Mouse (Mus musculus) liver, embryonic 13.5 days (tissue): ENCODE data around the gene Mgmt. TPM values are rescaled to one million over a fixed set of nuclear protein-coding genes. Genes with fewer than 3 reads are reported as not detected.

ENCODE experiments used
- ATAC-seq: fragments of 200-750 bp; cut with Nextera tagmentation; 2 replicates; pipeline ENCODE4 v1.8.0; 2017; ENCODE audit warnings: low read depth, mild to moderate bottlenecking, moderate number of reproducible peaks, moderate library complexity
- DNase-seq: peaks from one replicate; pipeline ENCODE4 v3.0.0; 2022
- H3K27ac ChIP-seq: fragments of 300-500 bp; sonication (generic); 2 replicates; pipeline ENCODE4 v1.5.1; 2015; ENCODE audit warnings: moderate library complexity, mild to moderate bottlenecking, inconsistent platforms
- H3K27me3 ChIP-seq: fragments of 300-500 bp; sonication (generic); 2 replicates; pipeline ENCODE4 v1.6.1; 2015; ENCODE audit warnings: mild to moderate bottlenecking, inconsistent platforms
- H3K36me3 ChIP-seq: fragments of 300-500 bp; sonication (generic); 2 replicates; pipeline ENCODE4 v1.6.1; 2015; ENCODE audit warnings: mild to moderate bottlenecking, inconsistent platforms
- H3K4me1 ChIP-seq: fragments of 300-500 bp; sonication (generic); replicated peaks from 2 replicates; pipeline ENCODE4 v1.6.1; 2015; ENCODE audit warnings: inconsistent platforms
- H3K4me2 ChIP-seq: fragments of 300-500 bp; sonication (generic); 2 replicates; pipeline ENCODE4 v1.6.1; 2015; ENCODE audit warnings: inconsistent platforms, mild to moderate bottlenecking, moderate library complexity
- H3K4me3 ChIP-seq: fragments of 300-500 bp; sonication (generic); replicated peaks from 2 replicates; pipeline ENCODE4 v1.5.1; 2015; ENCODE audit warnings: mild to moderate bottlenecking, inconsistent platforms
- H3K9ac ChIP-seq: fragments of 300-500 bp; sonication (generic); 2 replicates; pipeline ENCODE4 v1.6.1; 2015; ENCODE audit warnings: mild to moderate bottlenecking, inconsistent platforms
- H3K9me3 ChIP-seq: fragments of 300-500 bp; sonication (generic); replicated peaks from 2 replicates; pipeline ENCODE4 v1.6.1; 2016; ENCODE audit warnings: inconsistent platforms
- WGBS: fragments of 180-500 bp; shearing (Covaris S2); methylation state at CpG from one replicate; pipeline ENCODE4 v1.1.7; 2015; ENCODE audit not compliant: insufficient replicate concordance; 5-methylcytosine and 5-hydroxymethylcytosine counted together
- polyA plus RNA-seq: library from polyadenylated mRNA; unstranded; fragments of >200 nt; fragmentation: Nextera tagmentation; extraction: Ambion mirVana; gene quantifications from 2 replicates; pipeline ENCODE4 v1.2.1, GENCODE M21; 2015

Mgmt gene
- polyA plus RNA-seq, 1 experiment from 2014 or later: 3.4 TPM

DNA sequence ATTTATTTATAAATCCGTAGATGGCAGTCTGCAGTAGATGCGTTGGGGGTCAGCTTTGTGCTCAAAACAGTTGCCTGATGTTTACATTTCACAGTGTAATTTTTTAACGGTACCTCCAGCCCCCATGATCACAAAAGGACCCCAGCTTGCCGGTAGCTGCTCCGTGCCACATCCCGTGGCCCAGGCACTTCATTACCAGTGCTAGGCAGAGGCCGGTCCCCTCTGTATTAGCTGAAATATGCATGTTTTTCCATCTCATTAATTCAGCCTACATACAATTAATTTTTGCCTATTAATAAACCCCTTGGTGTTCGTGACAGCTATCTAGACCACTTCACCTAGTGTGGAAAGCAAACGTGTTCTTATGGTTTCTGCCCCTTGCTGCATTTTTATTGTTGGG is 169.8 kb downstream of the Mgmt start:
- DNase-seq (no peak), ATAC-seq (no peak)
- Histone ChIP-seq H3K4me1 (no peaks in the 10 kb centered on the region), H3K27ac (no peak overlapping the region), H3K4me3 (no peak overlapping the region), H3K36me3 (no peaks in the 10 kb centered on the region), H3K27me3 (no peaks in the 10 kb centered on the region), H3K9ac (no peak overlapping the region), H3K9me3 (no peaks in the 10 kb centered on the region; the same call in 1 of the 2 replicates), H3K4me2 (no peak overlapping the region)
- 72% methylated on average over 9 of the region's 9 CpGs for WGBS

DNA sequence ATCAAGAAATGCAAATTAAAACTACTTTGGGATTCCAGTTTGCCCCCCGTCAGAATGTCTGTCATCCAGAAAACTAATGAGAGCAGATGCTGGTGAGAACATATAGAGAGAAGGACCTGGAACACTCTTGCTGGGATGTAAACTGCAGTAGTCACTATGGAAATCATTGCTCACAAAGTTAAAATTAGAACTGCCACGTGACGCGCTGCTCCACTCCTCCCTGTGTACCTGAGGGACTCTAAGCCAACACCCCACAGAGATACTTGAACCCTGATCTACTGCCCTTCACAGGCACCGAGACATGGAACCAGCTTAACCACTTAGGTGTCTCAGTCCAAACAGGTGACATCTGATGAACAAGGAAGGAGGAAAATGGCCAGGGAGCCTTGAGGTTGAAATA is 171.0 kb downstream of the Mgmt start:
- ATAC-seq: no peak
- WGBS: 72% methylated on average over 5 of the region's 5 CpGs
- no peaks in the 10 kb centered on the region; the same call in 1 of the 2 replicates for H3K9me3 ChIP-seq
- no peaks in the 10 kb centered on the region for H3K27me3 ChIP-seq
- DNase-seq: no peak
- H3K9ac ChIP-seq: no peak overlapping the region
- no peaks in the 10 kb centered on the region for H3K36me3 ChIP-seq
- no peak overlapping the region for H3K4me3 ChIP-seq
- H3K4me1 ChIP-seq: no peaks in the 10 kb centered on the region
- no peak overlapping the region for H3K4me2 ChIP-seq
- H3K27ac ChIP-seq: no peak overlapping the region

DNA sequence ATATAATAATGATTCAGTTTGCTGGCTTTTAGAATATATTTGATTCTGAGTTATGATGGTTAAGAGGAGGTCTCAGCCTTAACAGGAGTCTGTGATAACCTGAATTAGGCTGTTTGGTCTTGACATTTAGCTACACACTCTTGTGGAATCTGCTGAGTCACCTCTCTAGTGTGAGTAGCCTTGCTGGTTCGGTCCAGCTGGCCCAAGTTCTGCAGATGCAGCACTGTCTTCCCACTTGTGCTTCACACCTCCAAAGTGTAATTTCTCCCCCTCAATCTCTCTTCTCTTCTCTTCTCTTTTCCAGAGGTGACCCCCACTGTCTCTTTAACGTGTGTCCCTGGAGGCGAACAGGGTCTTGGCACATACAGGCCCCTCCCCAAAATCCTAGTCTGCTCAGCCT is 171.8 kb downstream of the Mgmt start:
- Histone ChIP-seq H3K27ac (no peak overlapping the region), H3K36me3 (no peaks in the 10 kb centered on the region), H3K4me2 (no peak overlapping the region), H3K27me3 (no peaks in the 10 kb centered on the region), H3K4me3 (no peak overlapping the region), H3K9ac (no peak overlapping the region), H3K9me3 (no peaks in the 10 kb centered on the region; the same call in 1 of the 2 replicates), H3K4me1 (no peaks in the 10 kb centered on the region)
- no peak for DNase-seq
- 54% methylated on average over 3 of the region's 3 CpGs for WGBS
- no peak for ATAC-seq

DNA sequence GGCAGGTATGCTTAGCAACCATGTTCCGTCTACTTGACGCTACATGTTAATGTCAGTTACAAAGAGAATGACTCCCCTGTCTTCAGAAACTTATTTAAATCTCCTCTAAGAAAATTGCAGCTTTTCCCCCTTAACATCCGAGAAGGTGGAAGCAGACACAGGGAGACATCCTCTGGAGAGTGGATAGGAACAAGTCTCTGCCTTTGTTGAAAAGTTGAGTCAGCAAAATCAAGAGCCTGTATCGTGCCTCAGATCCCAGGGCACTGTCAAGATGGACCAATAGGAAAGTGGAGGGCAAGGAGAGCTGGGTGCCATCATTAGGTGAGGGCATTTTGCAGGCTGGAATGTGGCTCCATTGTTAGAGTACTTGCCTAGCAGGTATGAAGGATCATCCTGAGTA is 172.6 kb downstream of the Mgmt start:
- no peaks in the 10 kb centered on the region for H3K27me3 ChIP-seq
- ATAC-seq (no peak), DNase-seq (no peak)
- H3K4me1 ChIP-seq: no peaks in the 10 kb centered on the region
- no peak overlapping the region for H3K4me2 ChIP-seq
- no peak overlapping the region for H3K27ac ChIP-seq
- H3K9me3 ChIP-seq: no peaks in the 10 kb centered on the region; the same call in 1 of the 2 replicates
- no peak overlapping the region for H3K4me3 ChIP-seq
- H3K9ac ChIP-seq: no peak overlapping the region
- WGBS: 65% methylated on average over 4 of the region's 4 CpGs
- H3K36me3 ChIP-seq: no peaks in the 10 kb centered on the region

DNA sequence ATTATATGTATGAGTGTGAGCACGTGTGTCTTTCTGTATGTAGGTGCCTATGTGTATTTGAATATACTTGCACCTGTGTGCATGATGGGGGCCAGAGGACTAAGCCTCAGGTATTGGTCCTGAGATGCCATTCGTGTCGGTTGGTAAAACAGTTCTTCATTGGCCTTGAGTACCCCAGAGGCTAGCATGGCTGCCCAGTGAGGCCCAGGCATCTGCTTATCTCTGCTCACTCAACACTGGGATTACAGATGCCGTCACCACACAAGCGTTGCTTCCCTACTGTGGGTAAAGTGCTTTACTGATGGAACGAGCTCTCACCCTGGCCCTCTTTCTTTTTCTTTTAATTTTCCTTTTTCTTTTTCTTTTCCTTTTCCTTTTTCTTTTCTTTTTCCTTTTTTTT is 173.3 kb downstream of the Mgmt start:
- no peak for DNase-seq
- WGBS: 60% methylated on average over 6 of the region's 6 CpGs
- Histone ChIP-seq H3K4me2 (no peak overlapping the region), H3K36me3 (no peaks in the 10 kb centered on the region), H3K9ac (no peak overlapping the region), H3K4me1 (no peaks in the 10 kb centered on the region), H3K27ac (no peak overlapping the region), H3K27me3 (no peaks in the 10 kb centered on the region), H3K4me3 (no peak overlapping the region), H3K9me3 (no peaks in the 10 kb centered on the region)
- no peak for ATAC-seq

DNA sequence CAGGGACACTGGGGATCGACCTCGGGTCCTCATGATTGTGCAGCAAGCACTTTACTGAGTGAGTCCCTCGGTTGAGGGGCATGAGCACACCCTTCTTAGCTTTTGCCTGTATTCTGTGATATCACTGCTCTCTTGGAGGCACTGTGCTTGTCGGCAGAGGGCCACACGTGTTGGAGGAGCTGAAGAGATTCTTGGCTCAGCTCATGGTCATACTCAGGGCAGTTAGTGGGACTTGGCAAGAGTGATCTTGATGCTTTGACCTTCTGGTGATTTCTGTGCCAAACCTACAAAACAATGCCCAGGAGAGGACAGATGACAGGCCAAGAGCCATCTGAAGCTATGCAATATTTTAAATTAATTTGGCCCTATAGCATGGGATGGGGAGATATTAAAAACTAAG is 174.4 kb downstream of the Mgmt start:
- 68% methylated on average over 5 of the region's 5 CpGs for whole genome bisulfite sequencing
- Histone ChIP-seq H3K9me3 (no peaks in the 10 kb centered on the region), H3K9ac (no peak overlapping the region), H3K4me1 (no peaks in the 10 kb centered on the region), H3K4me2 (no peak overlapping the region), H3K4me3 (no peak overlapping the region), H3K27me3 (no peaks in the 10 kb centered on the region), H3K36me3 (no peaks in the 10 kb centered on the region), H3K27ac (no peak overlapping the region)
- ATAC-seq: no peak
- no peak for DNase-seq

DNA sequence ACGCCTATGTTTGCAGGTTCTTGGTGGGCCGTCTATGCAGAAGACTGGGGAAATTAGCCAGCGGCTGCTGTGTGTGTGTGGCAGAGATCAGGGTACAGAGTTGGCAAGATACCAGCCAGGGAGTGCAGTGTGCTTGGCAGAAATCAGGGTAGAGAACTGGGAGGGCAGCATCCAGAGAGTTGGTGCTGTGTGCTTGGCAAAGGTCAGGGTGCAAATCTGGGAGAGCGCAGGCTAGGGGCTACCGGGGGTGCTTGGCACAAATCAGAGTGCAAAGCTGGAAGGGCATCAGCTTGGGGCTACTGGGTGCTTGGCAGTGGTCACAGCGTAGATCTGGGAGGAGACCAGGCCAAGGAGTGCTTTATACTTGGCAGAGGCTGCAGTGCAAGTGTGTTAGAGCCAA is 175.4 kb downstream of the Mgmt start:
- Histone ChIP-seq H3K27me3 (no peaks in the 10 kb centered on the region), H3K27ac (no peak overlapping the region), H3K4me1 (no peaks in the 10 kb centered on the region), H3K4me2 (no peak overlapping the region), H3K9me3 (no peaks in the 10 kb centered on the region), H3K36me3 (no peaks in the 10 kb centered on the region), H3K9ac (no peak overlapping the region), H3K4me3 (no peak overlapping the region)
- DNase-seq (no peak), ATAC-seq (no peak)
- WGBS: 79% methylated on average over 6 of the region's 6 CpGs

DNA sequence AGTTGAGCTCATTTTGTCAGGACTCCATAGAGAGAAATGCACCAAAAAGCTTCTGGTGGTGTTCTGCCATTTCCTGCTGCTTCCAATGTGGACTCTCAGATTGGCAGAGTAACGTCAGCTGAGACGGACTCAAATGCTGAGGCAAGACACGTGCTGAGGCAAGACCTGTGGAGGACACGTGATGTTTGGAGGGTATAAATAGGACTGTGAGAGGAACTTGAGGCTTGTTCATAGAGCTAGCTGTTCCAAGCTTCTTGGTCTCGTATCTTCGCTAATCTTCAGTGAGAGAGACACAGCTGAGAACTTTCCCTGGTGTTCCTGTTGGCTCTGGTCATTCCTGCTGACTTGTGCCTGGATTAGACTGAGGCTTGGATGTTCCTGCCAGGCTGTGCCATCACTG is 176.9 kb downstream of the Mgmt start:
- Histone ChIP-seq H3K4me3 (no peak overlapping the region), H3K9ac (no peak overlapping the region), H3K27ac (no peak overlapping the region), H3K36me3 (no peaks in the 10 kb centered on the region), H3K4me2 (no peak overlapping the region), H3K27me3 (no peaks in the 10 kb centered on the region), H3K9me3 (no peaks in the 10 kb centered on the region), H3K4me1 (no peaks in the 10 kb centered on the region)
- no peak for DNase-seq
- 61% methylated on average over 6 of the region's 6 CpGs for WGBS
- no peak for ATAC-seq

DNA sequence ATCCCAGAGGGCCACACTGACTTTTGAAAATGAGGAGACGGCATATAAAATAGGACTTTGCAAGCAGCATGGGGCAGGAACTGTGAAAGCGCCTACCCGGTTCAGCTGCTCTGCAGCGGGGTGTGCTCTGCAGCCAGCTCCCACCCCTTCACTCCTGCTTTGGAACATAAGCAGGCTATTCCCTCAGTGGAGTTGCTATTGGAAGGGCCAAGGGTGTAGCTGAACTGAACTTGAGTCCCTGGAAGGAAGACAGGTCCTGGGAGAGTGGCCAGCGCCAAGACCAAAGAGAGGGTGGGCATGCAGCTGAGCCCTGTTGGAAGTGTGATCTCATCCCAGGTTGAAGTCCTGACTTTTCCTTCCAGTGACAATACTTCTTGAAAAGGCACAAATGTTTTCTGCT is 179.5 kb downstream of the Mgmt start:
- H3K9me3 ChIP-seq: no peaks in the 10 kb centered on the region
- 82% methylated on average over 5 of the region's 5 CpGs for WGBS
- no peak for ATAC-seq
- no peak overlapping the region for H3K4me2 ChIP-seq
- no peak overlapping the region for H3K9ac ChIP-seq
- DNase-seq: no peak
- no peak overlapping the region for H3K27ac ChIP-seq
- no peaks in the 10 kb centered on the region for H3K36me3 ChIP-seq
- H3K4me3 ChIP-seq: no peak overlapping the region
- H3K4me1 ChIP-seq: no peaks in the 10 kb centered on the region
- no peaks in the 10 kb centered on the region for H3K27me3 ChIP-seq

DNA sequence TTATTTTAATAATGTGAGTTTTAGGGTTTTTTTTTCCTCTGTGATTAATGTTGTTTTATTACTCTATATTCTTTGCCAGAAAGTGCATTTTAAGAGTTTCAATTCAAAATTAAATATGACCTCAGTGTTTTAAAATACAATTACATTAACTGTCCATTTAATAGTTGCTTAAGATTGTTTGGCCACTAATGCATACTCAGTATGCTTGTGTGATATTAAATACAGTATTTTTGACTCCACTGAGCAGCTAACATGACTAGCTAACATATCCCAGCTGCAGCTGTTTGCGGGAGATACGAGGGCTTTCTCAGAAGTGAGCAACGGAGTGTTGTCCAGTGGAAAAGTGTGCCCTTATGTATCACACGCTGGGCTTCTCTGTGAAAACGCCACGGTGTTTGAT is 179.9 kb downstream of the Mgmt start:
- Histone ChIP-seq H3K4me2 (no peak overlapping the region), H3K36me3 (no peaks in the 10 kb centered on the region), H3K4me3 (no peak overlapping the region), H3K27me3 (no peaks in the 10 kb centered on the region), H3K27ac (no peak overlapping the region), H3K9me3 (no peaks in the 10 kb centered on the region), H3K4me1 (no peaks in the 10 kb centered on the region), H3K9ac (no peak overlapping the region)
- DNase-seq: no peak
- 76% methylated on average over 6 of the region's 6 CpGs for WGBS
- no peak for ATAC-seq

DNA sequence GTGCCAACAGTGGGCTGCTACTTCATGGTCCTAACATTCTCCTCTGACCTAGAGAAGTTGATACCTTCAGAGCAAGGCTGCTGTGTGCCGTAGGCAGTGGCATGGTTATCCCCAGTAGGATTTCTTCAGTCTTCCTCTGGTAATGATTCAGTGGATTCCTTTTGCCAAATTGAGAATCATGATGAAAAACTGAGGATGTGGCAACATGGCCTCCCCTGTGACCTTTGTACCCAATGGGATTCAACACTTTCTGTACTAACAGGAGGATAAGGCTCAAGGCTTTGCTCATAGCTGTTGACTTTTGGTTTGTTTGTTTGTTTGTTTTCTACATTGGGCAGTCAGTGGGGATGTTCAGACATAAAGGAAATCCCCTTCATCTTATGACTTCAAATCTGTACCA is 180.9 kb downstream of the Mgmt start:
- no peak for DNase-seq
- Histone ChIP-seq H3K4me2 (no peak overlapping the region), H3K36me3 (no peaks in the 10 kb centered on the region), H3K4me3 (no peak overlapping the region), H3K9ac (no peak overlapping the region), H3K27ac (no peak overlapping the region), H3K4me1 (no peaks in the 10 kb centered on the region), H3K9me3 (no peaks in the 10 kb centered on the region), H3K27me3 (no peaks in the 10 kb centered on the region)
- no peak for ATAC-seq
- WGBS: 68% methylated on average over 1 of the region's 1 CpGs

DNA sequence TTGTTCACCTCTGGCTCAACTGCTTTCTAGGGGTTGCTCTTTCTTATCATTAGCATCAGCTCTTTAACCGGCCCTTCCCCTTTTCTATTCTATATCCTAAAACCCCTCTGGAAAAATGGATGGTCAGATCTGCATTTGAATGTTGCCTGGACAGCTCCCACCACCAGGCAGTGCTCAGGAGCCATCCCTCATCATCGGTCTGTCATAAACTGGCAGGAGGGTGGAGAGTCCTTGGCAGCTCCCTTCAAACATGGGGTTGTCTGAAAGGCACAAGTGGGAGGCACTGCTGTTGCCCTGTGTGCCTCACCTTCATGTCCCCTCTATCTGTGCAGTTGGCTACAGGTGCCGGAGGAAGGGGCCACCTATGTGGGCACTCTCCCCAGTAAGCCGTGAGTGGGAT is 185.8 kb downstream of the Mgmt start:
- no peak overlapping the region for H3K4me3 ChIP-seq
- DNase-seq (no peak), ATAC-seq (no peak)
- no peaks in the 10 kb centered on the region for H3K27me3 ChIP-seq
- no peaks in the 10 kb centered on the region for H3K36me3 ChIP-seq
- no peak overlapping the region for H3K27ac ChIP-seq
- no peak overlapping the region for H3K9ac ChIP-seq
- H3K9me3 ChIP-seq: no peaks in the 10 kb centered on the region
- no peak overlapping the region for H3K4me2 ChIP-seq
- no peaks in the 10 kb centered on the region for H3K4me1 ChIP-seq
- 71% methylated on average over 4 of the region's 4 CpGs for WGBS

DNA sequence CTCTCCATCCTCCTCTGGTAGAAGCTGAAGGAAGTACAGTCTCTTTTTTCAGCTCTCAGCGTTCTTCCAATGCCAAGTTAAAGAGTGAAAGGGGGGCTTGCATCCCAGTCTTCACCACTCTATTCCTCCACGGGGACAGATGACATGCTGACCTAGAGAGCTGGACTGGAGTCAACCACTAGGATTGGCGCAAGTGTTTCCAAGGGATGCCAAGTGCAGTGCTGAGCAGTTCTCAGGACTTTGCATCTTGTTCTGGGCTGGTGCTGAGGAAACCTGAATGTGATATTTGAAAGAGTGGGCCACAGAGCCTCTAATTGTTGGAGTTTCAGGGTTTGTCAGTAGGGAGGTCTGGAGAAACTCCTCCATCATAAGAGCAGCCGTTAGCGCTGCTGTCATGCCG is 187.8 kb downstream of the Mgmt start:
- no peaks in the 10 kb centered on the region for H3K4me1 ChIP-seq
- H3K4me3 ChIP-seq: no peak overlapping the region
- no peaks in the 10 kb centered on the region for H3K9me3 ChIP-seq
- no peaks in the 10 kb centered on the region for H3K36me3 ChIP-seq
- H3K27me3 ChIP-seq: no peaks in the 10 kb centered on the region
- WGBS: 74% methylated on average over 6 of the region's 6 CpGs
- ATAC-seq (no peak), DNase-seq (no peak)
- H3K4me2 ChIP-seq: no peak overlapping the region
- H3K27ac ChIP-seq: no peak overlapping the region
- no peak overlapping the region for H3K9ac ChIP-seq
